Mouse (Mus musculus): Measurements from ENCODE around the gene Kif26b.

DNA sequence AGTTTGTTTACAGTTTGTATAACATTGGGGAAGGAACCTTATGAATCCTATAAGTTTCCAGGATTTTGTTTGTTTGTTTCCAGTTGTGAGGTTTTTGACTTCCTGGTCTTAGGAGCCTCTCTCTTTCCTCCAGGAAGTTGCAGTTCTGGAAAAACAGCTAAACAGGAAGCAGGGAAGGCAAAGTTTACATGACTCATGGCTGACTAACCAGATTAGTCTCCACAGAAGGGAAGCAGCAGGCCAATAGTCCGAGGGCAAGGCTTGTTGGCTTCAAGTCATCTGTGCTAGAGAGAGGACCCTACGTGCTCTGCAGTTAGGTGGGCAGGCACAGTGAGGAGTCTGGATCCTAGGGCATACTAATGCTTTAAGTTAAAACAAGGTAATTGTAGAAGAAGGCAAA is 36.4 kb upstream of the Kif26b start:
- no peak for TF ChIP-seq POLR2A (IDR thresholded peaks at IDR 0.05; ENCODE audit: borderline replicate concordance, insufficient read depth, low read length)
- no peak for TF ChIP-seq CTCF (IDR thresholded peaks at IDR 0.05; ENCODE audit: borderline replicate concordance, insufficient read depth, low read depth, low read length)

All from cerebellum, adult 2 months (tissue).